Mouse (Mus musculus) lung, embryonic 16.5 days (tissue): ENCODE measurements around the gene Lsp1. TPM values are rescaled to one million over a fixed set of nuclear protein-coding genes. Genes with fewer than 3 reads are reported as not detected.
A peak's percentile ranks its signal among the peaks of the same experiment; 100 is the strongest.

Experiments used
- ATAC-seq: fragments of 200-750 bp; cut with Nextera tagmentation; 2 replicates; pipeline ENCODE4 v1.8.0; 2017; ENCODE audit warnings: low read depth, mild to moderate bottlenecking, moderate library complexity
- H3K27ac ChIP-seq: fragments of 300-500 bp; sonication (generic); 2 replicates; pipeline ENCODE4 v1.5.1; 2014; ENCODE audit warnings: mild to moderate bottlenecking, control low read depth, low read length
- H3K27me3 ChIP-seq: fragments of 300-500 bp; sonication (generic); 2 replicates; pipeline ENCODE4 v1.6.1; 2014; ENCODE audit warnings: low read depth, low read length, mixed read lengths; ENCODE audit not compliant: control insufficient read depth, insufficient read depth
- H3K36me3 ChIP-seq: fragments of 300-500 bp; sonication (generic); 2 replicates; pipeline ENCODE4 v1.6.1; 2014; ENCODE audit warnings: low read length; ENCODE audit not compliant: control insufficient read depth, insufficient read depth
- H3K4me1 ChIP-seq: fragments of 300-500 bp; sonication (generic); replicated peaks from 2 replicates; pipeline ENCODE4 v1.6.1; 2014; ENCODE audit warnings: low read length, mixed read lengths; ENCODE audit not compliant: control insufficient read depth, insufficient read depth
- H3K4me2 ChIP-seq: fragments of 300-500 bp; sonication (generic); 2 replicates; pipeline ENCODE4 v1.6.1; 2014; ENCODE audit warnings: low read depth, low read length, control low read depth
- H3K4me3 ChIP-seq: fragments of 300-500 bp; sonication (generic); 2 replicates; pipeline ENCODE4 v1.5.1; 2014; ENCODE audit warnings: mild to moderate bottlenecking, low read length, control low read depth
- H3K9ac ChIP-seq: fragments of 300-500 bp; sonication (generic); 2 replicates; pipeline ENCODE4 v1.6.1; 2014; ENCODE audit warnings: low read length, control low read depth
- H3K9me3 ChIP-seq: fragments of 300-500 bp; sonication (generic); 2 replicates; pipeline ENCODE4 v1.6.1; 2016; ENCODE audit warnings: low read length; ENCODE audit not compliant: control insufficient read depth
- WGBS: fragments of 180-500 bp; shearing (Covaris S2); extraction: QIAGEN DNeasy Blood & Tissue Kit; methylation state at CpG from one replicate; pipeline ENCODE4 v1.1.7; 2014; 5-methylcytosine and 5-hydroxymethylcytosine counted together
- polyA plus RNA-seq: library from polyadenylated mRNA; unstranded; fragments of >200 nt; fragmentation: Nextera tagmentation; extraction: Ambion mirVana; gene quantifications from 2 replicates; pipeline ENCODE4 v1.2.1, GENCODE M21; 2015

Gene Lsp1
- polyA plus RNA-seq, 1 experiment from 2014 or later = 110 TPM

- H3K4me1 ChIP-seq = no peaks in the 10 kb centered on the region; the same call in 1 of the 2 replicates
- no peak within 1 kb of the TSS for H3K4me2 ChIP-seq
- H3K36me3 ChIP-seq = 0 out of 2 replicates have a peak, but pooled peaks cover 4% of the 10 kb centered on the region
- peak; percentile 28; the same call in 1 of the 2 replicates for ATAC-seq
- no peak within 1 kb of the TSS for H3K27ac ChIP-seq
- WGBS = 87% methylated on average over 2 of the region's 2 CpGs
- H3K9me3 ChIP-seq = no peaks in the 10 kb centered on the region
- no peak within 1 kb of the TSS for H3K4me3 ChIP-seq
- no peaks in the 10 kb centered on the region for H3K27me3 ChIP-seq
- no peak within 1 kb of the TSS for H3K9ac ChIP-seq
These were observed 38.0 kb downstream of the Lsp1 start, which contains the start of gene Tnnt3 for GRCm38 (mm10) chr7:142498575-142498974. Gene Tnnt3, plus strand, starts transcription at chr7:142498836.

- no peak overlapping the region for H3K4me3 ChIP-seq
- no peaks in the 10 kb centered on the region for H3K9me3 ChIP-seq
- H3K9ac ChIP-seq = no peak overlapping the region
- H3K4me1 ChIP-seq = no peaks in the 10 kb centered on the region; the same call in 1 of the 2 replicates
- H3K4me2 ChIP-seq = no peak overlapping the region
- no peak; the same call in 1 of the 2 replicates for ATAC-seq
- H3K27me3 ChIP-seq = no peaks in the 10 kb centered on the region
- H3K27ac ChIP-seq = no peak overlapping the region
- 0 out of 2 replicates have a peak, but pooled peaks cover 4% of the 10 kb centered on the region for H3K36me3 ChIP-seq
- 45% methylated on average over 5 of the region's 5 CpGs for WGBS
These were observed 38.6 kb downstream of the Lsp1 start for GRCm38 (mm10) chr7:142499010-142499721.

GRCm38 (mm10) chr7:142500032-142500431, 39.4 kb downstream of the Lsp1 start:
- Histone ChIP-seq H3K4me1 (no peaks in the 10 kb centered on the region; the same call in 1 of the 2 replicates), H3K27ac (no peak overlapping the region), H3K4me2 (no peak overlapping the region), H3K4me3 (no peak overlapping the region), H3K27me3 (no peaks in the 10 kb centered on the region), H3K9ac (no peak overlapping the region), H3K9me3 (no peaks in the 10 kb centered on the region), H3K36me3 (no peaks in the 10 kb centered on the region)
- WGBS = 73% methylated on average over 1 of the region's 1 CpGs
- ATAC-seq = no peak

GRCm38 (mm10) chr7:142503206-142503605, 42.6 kb downstream of the Lsp1 start:
- no peaks in the 10 kb centered on the region for H3K9me3 ChIP-seq
- peaks cover 10% of the 10 kb centered on the region for H3K4me1 ChIP-seq
- WGBS = 76% methylated on average over 4 of the region's 4 CpGs
- H3K27me3 ChIP-seq = no peaks in the 10 kb centered on the region
- H3K27ac ChIP-seq = no peak overlapping the region
- H3K9ac ChIP-seq = no peak overlapping the region
- H3K36me3 ChIP-seq = no peaks in the 10 kb centered on the region
- no peak overlapping the region for H3K4me3 ChIP-seq
- H3K4me2 ChIP-seq = no peak overlapping the region
- ATAC-seq = no peak

- Histone ChIP-seq H3K9ac (peak overlapping the region; percentile 23; the same call in 1 of the 2 replicates), H3K27me3 (no peaks in the 10 kb centered on the region), H3K36me3 (no peaks in the 10 kb centered on the region), H3K9me3 (no peaks in the 10 kb centered on the region), H3K27ac (no peak overlapping the region), H3K4me3 (no peak overlapping the region), H3K4me1 (peaks cover 26% of the 10 kb centered on the region), H3K4me2 (no peak overlapping the region)
- WGBS = 30% methylated on average over 2 of the region's 2 CpGs
- ATAC-seq = 0 out of 2 replicates have a peak, but pooled peaks have one; percentile 6
These were observed 45.3 kb downstream of the Lsp1 start for GRCm38 (mm10) chr7:142505942-142506341.

- peak; percentile 54 for ATAC-seq
- Histone ChIP-seq H3K9ac (0 out of 2 replicates have a peak overlapping the region, but pooled peaks have one; percentile 9), H3K27ac (no peak overlapping the region), H3K4me2 (no peak overlapping the region), H3K4me3 (no peak overlapping the region), H3K4me1 (peaks cover 26% of the 10 kb centered on the region), H3K27me3 (no peaks in the 10 kb centered on the region), H3K9me3 (no peaks in the 10 kb centered on the region), H3K36me3 (no peaks in the 10 kb centered on the region)
- 28% methylated on average over 4 of the region's 4 CpGs for WGBS
These were observed 45.9 kb downstream of the Lsp1 start for GRCm38 (mm10) chr7:142506501-142506900.

- no peak overlapping the region for H3K27ac ChIP-seq
These were observed 46.8 kb downstream of the Lsp1 start for GRCm38 (mm10) chr7:142507453-142507852.

GRCm38 (mm10) chr7:142509518-142509917, 48.9 kb downstream of the Lsp1 start:
- Histone ChIP-seq H3K9ac (no peak overlapping the region), H3K4me3 (no peak overlapping the region), H3K27ac (peak overlapping the region; percentile 91; the same call in 1 of the 2 replicates), H3K9me3 (no peaks in the 10 kb centered on the region), H3K36me3 (no peaks in the 10 kb centered on the region), H3K4me2 (no peak overlapping the region), H3K4me1 (peaks cover 26% of the 10 kb centered on the region), H3K27me3 (no peaks in the 10 kb centered on the region)
- ATAC-seq = no peak
- 20% methylated on average over 14 of the region's 14 CpGs for WGBS

More at GRCm38 (mm10) chr7:142507453-142507852, 46.8 kb downstream of the Lsp1 start:
- no peak for ATAC-seq
- 94% methylated on average over 9 of the region's 9 CpGs for whole genome bisulfite sequencing
- Histone ChIP-seq H3K9me3 (no peaks in the 10 kb centered on the region), H3K4me2 (no peak overlapping the region), H3K27me3 (no peaks in the 10 kb centered on the region), H3K4me1 (peaks cover 26% of the 10 kb centered on the region), H3K9ac (no peak overlapping the region), H3K36me3 (no peaks in the 10 kb centered on the region), H3K4me3 (no peak overlapping the region)

- H3K4me1 ChIP-seq = peaks cover 26% of the 10 kb centered on the region
- no peak overlapping the region for H3K4me2 ChIP-seq
- H3K4me3 ChIP-seq = no peak overlapping the region
- 16% methylated on average over 12 of the region's 12 CpGs for WGBS
- H3K36me3 ChIP-seq = no peaks in the 10 kb centered on the region
- no peaks in the 10 kb centered on the region for H3K27me3 ChIP-seq
- H3K9ac ChIP-seq = peak overlapping the region; percentile 52
- ATAC-seq = peak; percentile 73
- H3K27ac ChIP-seq = peak overlapping the region; percentile 91
- no peaks in the 10 kb centered on the region for H3K9me3 ChIP-seq
These were observed 49.6 kb downstream of the Lsp1 start for GRCm38 (mm10) chr7:142510021-142510777.
